Mouse (Mus musculus) adrenal gland, postnatal 14 days (tissue): ENCODE measurements around the gene Ssxb8. TPM values are rescaled to one million over a fixed set of nuclear protein-coding genes. Genes with fewer than 3 reads are reported as not detected.
"Not testable (repeated sequence)": the region's sequence is repeated elsewhere in the genome, so short reads cannot be mapped to it uniquely, and the experiment has no call there.

Experiments used
- DNase-seq: peaks from one replicate; pipeline ENCODE4 v3.0.0; 2021; ENCODE audit warnings: mixed read lengths
- long read RNA-seq, 2 experiments: library from polyadenylated mRNA; stranded (forward); transcript quantifications; one replicate each; pipeline ENCODE4 v2.0.0; 2021
- total RNA-seq: library from RNA; stranded (reverse); gene quantifications from 2 replicates; pipeline ENCODE4 v1.2.3, GENCODE M21; 2021

Ssxb8 gene
- not detected in 2 replicates for total RNA-seq
- long read RNA-seq, experiment 1 = 0 reads
- long read RNA-seq, experiment 2 = 0 reads

DNA sequence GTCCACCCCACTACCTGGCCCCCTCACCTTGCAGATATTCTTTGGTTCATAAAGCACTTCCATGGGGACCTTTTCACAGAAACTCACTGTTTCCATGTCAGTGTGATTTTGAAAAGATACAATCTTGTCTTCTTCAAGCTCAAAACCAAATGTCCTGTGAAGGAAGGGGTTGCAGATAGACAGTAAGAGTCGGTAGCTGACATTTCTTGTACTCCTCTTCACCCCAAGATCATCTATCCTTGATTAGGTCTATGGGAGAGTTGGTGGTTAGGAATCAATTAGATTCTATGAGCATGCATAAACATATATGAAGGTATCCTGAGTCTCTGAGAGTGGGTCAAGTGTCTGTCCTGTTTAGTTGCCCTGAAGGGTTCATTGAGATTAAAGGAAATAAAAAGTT, at the start of gene Ssxb8:
Ssxb8 (minus strand) TSS at position 101 of the 400 bp plus-strand sequence.
- not testable (repeated sequence) for DNase-seq

DNA sequence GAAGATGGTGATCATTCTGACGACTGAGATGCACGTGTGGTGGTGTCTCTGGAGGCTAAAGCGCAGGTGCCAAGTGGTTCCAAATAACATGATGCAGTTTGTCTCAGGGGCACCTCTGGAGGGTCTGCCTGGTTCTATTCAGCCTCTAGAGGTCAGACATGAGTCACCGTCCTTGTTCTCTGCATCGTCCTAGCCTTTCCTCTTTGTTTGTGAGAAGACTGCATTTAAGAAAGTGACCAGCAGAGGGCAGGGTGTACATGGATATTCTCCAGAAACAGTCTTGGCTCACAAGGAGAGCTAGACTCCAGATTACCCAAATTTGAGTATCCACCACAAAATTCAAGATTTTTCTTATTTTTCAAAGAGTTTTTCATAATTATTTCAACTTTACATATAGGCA, 42.3 kb upstream of the Ssxb8 start:
- peak; percentile 45 for DNase-seq

DNA sequence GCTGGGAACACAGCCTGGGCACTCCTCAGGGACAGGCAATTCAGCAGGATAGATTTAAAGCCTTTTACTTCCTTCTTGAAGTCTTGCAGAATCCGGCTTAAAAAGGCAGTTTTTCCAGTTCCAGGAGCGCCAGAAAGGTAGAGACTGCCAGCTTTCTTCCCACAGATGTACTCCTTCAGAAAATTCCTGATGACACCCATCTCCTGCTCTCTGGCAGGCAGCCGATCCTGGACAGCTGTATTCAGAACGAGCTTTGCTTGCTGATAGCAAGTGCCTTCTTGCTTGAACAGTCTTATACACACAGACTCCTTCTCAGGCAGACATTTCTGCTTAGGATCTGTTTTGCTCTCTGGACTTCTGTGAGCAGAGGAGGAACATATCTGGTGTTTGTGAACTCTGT, 27.6 kb downstream of the Ssxb8 start:
- no peak for DNase-seq

Other genes starting within 250 kb of the Ssxb8 start
- not detected in 2 replicates for gene Ssxb2, start 229.1 kb downstream of the Ssxb8 start, total RNA-seq
- gene Gm14459, start 165.9 kb downstream of the Ssxb8 start, total RNA-seq = not detected in 2 replicates
- gene Ssxb6, start 142.6 kb downstream of the Ssxb8 start, total RNA-seq = not detected in 2 replicates
- not detected in 2 replicates for gene Ssxb3, start 99.0 kb downstream of the Ssxb8 start, total RNA-seq
- not detected in 2 replicates for gene Ssx9, start 57.6 kb upstream of the Ssxb8 start, total RNA-seq
- not detected in 2 replicates for gene Ssxb5, start 112.8 kb upstream of the Ssxb8 start, total RNA-seq
- gene Gm6592, start 153.2 kb upstream of the Ssxb8 start, total RNA-seq = not detected in 2 replicates
- not detected in 2 replicates for gene Gm5751, start 183.4 kb upstream of the Ssxb8 start, total RNA-seq
- gene B630019K06Rik, start 201.5 kb upstream of the Ssxb8 start, total RNA-seq = 7.9 and 8.0 TPM in 2 replicates